Mouse (Mus musculus) midbrain, embryonic 13.5 days (tissue): ENCODE data around the gene Trmt11. TPM values are rescaled to one million over a fixed set of nuclear protein-coding genes. Genes with fewer than 3 reads are reported as not detected.

Experiments
- ATAC-seq: fragments of 200-750 bp; cut with Nextera tagmentation; 2 replicates; pipeline ENCODE4 v1.8.0; 2017; ENCODE audit warnings: mild to moderate bottlenecking, moderate TSS enrichment, moderate library complexity
- H3K27ac ChIP-seq: fragments of 300-500 bp; sonication (generic); 2 replicates; pipeline ENCODE4 v1.5.1; 2015; ENCODE audit warnings: inconsistent platforms, mild to moderate bottlenecking, moderate library complexity
- H3K27me3 ChIP-seq: fragments of 300-500 bp; sonication (generic); 2 replicates; pipeline ENCODE4 v1.6.1; 2015; ENCODE audit warnings: mild to moderate bottlenecking, inconsistent platforms
- H3K36me3 ChIP-seq: fragments of 300-500 bp; sonication (generic); 2 replicates; pipeline ENCODE4 v1.6.1; 2015; ENCODE audit warnings: mild to moderate bottlenecking, inconsistent platforms
- H3K4me1 ChIP-seq: fragments of 300-500 bp; sonication (generic); replicated peaks from 2 replicates; pipeline ENCODE4 v1.6.1; 2015; ENCODE audit warnings: inconsistent platforms
- H3K4me2 ChIP-seq: fragments of 300-500 bp; sonication (generic); replicated peaks from 2 replicates; pipeline ENCODE4 v1.6.1; 2015; ENCODE audit warnings: moderate library complexity, mild to moderate bottlenecking, inconsistent platforms
- H3K4me3 ChIP-seq: fragments of 300-500 bp; sonication (generic); replicated peaks from 2 replicates; pipeline ENCODE4 v1.5.1; 2015; ENCODE audit warnings: mild to moderate bottlenecking, inconsistent platforms
- H3K9ac ChIP-seq: fragments of 300-500 bp; sonication (generic); replicated peaks from 2 replicates; pipeline ENCODE4 v1.6.1; 2015; ENCODE audit warnings: mild to moderate bottlenecking, inconsistent platforms
- H3K9me3 ChIP-seq: fragments of 300-500 bp; sonication (generic); 2 replicates; pipeline ENCODE4 v1.6.1; 2016; ENCODE audit warnings: mild to moderate bottlenecking, inconsistent platforms
- WGBS: fragments of 180-500 bp; shearing (Covaris S2); methylation state at CpG from one replicate; pipeline ENCODE4 v1.1.7; 2015; 5-methylcytosine and 5-hydroxymethylcytosine counted together
- polyA plus RNA-seq: library from polyadenylated mRNA; unstranded; fragments of >200 nt; fragmentation: Nextera tagmentation; extraction: Ambion mirVana; gene quantifications from 2 replicates; pipeline ENCODE4 v1.2.1, GENCODE M21; 2015

The Trmt11 gene
- polyA plus RNA-seq, 1 experiment from 2014 or later: 24.0 TPM

DNA sequence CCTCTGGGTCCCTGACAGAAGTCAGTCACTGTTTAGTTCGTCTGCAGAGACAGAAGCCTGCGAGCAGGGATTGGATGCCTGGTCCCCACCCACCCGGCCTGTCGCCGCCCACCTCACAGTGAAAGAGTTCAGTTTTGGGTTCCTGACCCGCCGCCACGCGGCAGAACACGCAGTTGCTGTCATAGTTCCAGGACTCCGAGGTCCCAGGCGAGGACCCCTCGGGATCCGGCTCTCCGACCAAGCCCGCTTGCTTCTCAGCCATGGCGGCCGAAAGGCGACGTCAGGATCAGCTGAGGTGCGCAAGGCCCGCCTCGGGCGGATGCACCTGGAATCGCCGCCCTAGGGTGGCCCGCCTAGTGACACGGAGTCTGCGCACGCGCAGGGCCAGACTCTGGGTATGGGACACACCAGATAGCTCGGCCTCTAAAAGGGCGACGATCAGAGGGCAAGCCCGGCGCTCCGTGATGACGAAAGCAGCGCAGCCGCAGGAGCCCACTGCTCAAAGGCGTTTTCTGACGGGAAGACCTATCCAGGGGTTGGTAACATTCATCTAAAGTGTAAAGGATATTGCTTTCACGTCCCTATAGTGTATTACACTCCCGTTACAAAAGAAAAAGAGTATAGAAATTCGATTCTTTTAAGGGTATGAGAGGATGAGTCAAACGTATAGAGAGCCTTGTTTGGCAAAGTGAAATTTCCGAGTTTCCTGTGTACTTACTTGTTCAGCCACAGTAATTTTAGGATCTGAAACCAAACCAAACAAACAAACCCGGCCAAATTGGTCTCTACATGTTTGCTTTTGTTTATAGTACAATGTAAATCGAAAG lies 17.8 kb upstream of the Trmt11 start:
- no peaks in the 10 kb centered on the region for H3K36me3 ChIP-seq
- H3K4me1 ChIP-seq: peaks cover 11% of the 10 kb centered on the region
- peak overlapping the region; percentile 91 for H3K27ac ChIP-seq
- no peaks in the 10 kb centered on the region for H3K9me3 ChIP-seq
- H3K4me2 ChIP-seq: peak overlapping the region; percentile 73
- H3K27me3 ChIP-seq: no peaks in the 10 kb centered on the region
- H3K9ac ChIP-seq: peak overlapping the region; percentile 77
- WGBS: 1% methylated on average over 49 of the region's 49 CpGs
- peak overlapping the region; percentile 64 for H3K4me3 ChIP-seq
- peak; percentile 100 for ATAC-seq

DNA sequence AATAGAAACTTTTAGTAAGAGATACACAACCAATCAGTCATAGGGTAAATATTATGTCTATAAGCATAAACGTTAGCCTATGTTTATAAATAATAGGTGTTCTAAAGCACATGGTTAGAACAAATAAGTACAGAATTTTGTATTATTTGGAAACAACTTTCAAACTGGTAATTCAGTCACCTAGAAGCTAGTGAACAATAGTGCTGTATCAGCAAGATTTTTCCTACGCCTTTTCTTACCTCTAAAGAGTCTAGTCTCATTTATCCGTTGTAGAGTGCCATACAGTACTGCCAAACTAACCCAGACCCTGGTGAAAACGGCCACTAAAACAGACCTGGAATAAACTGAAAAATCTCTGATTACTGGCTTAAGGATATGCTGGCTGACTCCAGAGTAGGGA lies 12.5 kb upstream of the Trmt11 start:
- ATAC-seq: no peak
- H3K9me3 ChIP-seq: no peaks in the 10 kb centered on the region
- H3K27me3 ChIP-seq: no peaks in the 10 kb centered on the region
- peaks cover 9% of the 10 kb centered on the region for H3K36me3 ChIP-seq
- H3K4me3 ChIP-seq: no peak overlapping the region
- peaks cover 9% of the 10 kb centered on the region for H3K4me1 ChIP-seq
- no peak overlapping the region for H3K4me2 ChIP-seq
- H3K9ac ChIP-seq: no peak overlapping the region
- 89% methylated on average over 4 of the region's 4 CpGs for WGBS
- no peak overlapping the region for H3K27ac ChIP-seq

GRCm38 (mm10) chr10:30609614-30610013 lies 9.1 kb upstream of the Trmt11 start:
- Histone ChIP-seq H3K36me3 (peaks cover 15% of the 10 kb centered on the region), H3K27me3 (no peaks in the 10 kb centered on the region), H3K9me3 (no peaks in the 10 kb centered on the region), H3K27ac (no peak overlapping the region), H3K4me3 (no peak overlapping the region), H3K4me1 (no peaks in the 10 kb centered on the region), H3K9ac (no peak overlapping the region), H3K4me2 (no peak overlapping the region)
- no peak for ATAC-seq

- Histone ChIP-seq H3K36me3 (peaks cover 15% of the 10 kb centered on the region), H3K9me3 (no peaks in the 10 kb centered on the region)
Measured at GRCm38 (mm10) chr10:30608109-30608508, 7.6 kb upstream of the Trmt11 start.

DNA sequence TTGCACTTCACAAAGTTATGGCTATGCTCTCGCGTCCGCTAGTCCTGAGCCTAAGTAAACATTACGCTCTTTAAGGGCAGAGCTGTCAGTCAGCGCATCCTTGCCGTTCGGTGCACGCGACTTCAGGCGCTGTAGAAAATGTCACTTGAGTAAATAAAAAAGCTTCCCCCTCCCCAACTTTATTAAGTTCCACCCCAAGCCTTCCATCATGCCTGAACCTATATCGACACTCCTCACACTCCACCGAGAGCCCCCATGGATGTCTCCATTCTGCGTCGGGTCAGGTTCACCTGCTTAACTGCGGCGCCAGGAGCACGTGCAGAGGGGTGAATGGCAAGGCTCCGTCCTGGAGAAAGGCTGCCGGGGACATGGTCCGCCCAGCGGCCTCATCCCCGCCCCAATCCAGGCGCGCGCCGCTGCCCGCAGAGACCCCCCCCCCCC lies 435 bp downstream of the Trmt11 start:
- Histone ChIP-seq H3K27me3 (no peaks in the 10 kb centered on the region), H3K4me2 (peak overlapping the region; percentile 85), H3K4me1 (peaks cover 19% of the 10 kb centered on the region), H3K36me3 (peaks cover 19% of the 10 kb centered on the region), H3K9ac (peak overlapping the region; percentile 85), H3K27ac (peak overlapping the region; percentile 88), H3K4me3 (peak overlapping the region; percentile 84), H3K9me3 (no peaks in the 10 kb centered on the region)
- WGBS: under 1% methylated on average over 27 of the region's 27 CpGs
- peak; percentile 92; the same call in 1 of the 2 replicates for ATAC-seq

More at GRCm38 (mm10) chr10:30608109-30608508, 7.6 kb upstream of the Trmt11 start:
- Histone ChIP-seq H3K27ac (no peak overlapping the region), H3K4me2 (no peak overlapping the region), H3K4me1 (no peaks in the 10 kb centered on the region), H3K27me3 (no peaks in the 10 kb centered on the region), H3K4me3 (no peak overlapping the region), H3K9ac (no peak overlapping the region)
- ATAC-seq: no peak
- WGBS: 71% methylated on average over 2 of the region's 2 CpGs

DNA sequence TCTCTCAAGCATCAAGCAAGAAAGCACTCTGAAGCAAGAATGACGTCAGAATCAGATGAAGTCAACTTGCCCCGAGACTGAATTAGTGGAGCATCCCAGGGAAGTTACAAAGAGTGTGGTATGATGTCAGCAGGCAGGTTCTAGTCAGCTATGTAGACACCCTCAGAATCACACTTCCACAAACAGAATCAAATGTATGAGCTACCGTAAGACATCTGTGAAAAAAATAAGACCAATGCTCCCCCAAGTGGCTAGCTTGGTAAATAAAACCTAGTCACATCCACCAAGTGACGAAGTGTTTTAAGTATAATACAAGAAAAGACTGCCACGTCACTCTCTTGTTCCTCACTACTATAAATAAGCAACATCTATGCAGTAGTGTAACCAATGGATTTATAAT lies 13.5 kb downstream of the Trmt11 start:
- no peak for ATAC-seq
- H3K4me2 ChIP-seq: no peak overlapping the region
- no peaks in the 10 kb centered on the region for H3K27me3 ChIP-seq
- H3K9me3 ChIP-seq: no peaks in the 10 kb centered on the region
- WGBS: 65% methylated on average over 5 of the region's 5 CpGs
- no peaks in the 10 kb centered on the region for H3K4me1 ChIP-seq
- no peak overlapping the region for H3K9ac ChIP-seq
- H3K4me3 ChIP-seq: no peak overlapping the region
- no peak overlapping the region for H3K27ac ChIP-seq
- H3K36me3 ChIP-seq: peaks cover 36% of the 10 kb centered on the region

DNA sequence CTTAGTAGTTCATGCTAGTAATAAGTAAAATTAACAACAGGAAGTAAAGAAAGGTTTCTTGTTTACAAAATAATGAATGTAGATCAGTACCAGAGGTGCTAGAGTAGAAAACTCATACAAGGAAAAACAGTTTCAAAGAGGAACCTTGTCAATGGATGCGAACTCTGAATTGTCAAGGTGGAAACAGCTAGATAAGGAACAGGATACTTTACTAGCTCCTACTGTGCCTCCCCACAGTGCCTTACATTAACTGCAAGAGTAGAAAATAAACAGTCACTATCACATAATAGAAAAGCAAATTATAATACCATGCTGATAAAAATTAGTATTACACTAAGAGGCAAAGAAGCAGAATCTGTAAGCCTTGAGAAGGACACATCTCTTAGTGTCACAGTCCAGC lies 14.9 kb downstream of the Trmt11 start:
- H3K4me2 ChIP-seq: no peak overlapping the region
- H3K4me3 ChIP-seq: no peak overlapping the region
- no peak overlapping the region for H3K27ac ChIP-seq

DNA sequence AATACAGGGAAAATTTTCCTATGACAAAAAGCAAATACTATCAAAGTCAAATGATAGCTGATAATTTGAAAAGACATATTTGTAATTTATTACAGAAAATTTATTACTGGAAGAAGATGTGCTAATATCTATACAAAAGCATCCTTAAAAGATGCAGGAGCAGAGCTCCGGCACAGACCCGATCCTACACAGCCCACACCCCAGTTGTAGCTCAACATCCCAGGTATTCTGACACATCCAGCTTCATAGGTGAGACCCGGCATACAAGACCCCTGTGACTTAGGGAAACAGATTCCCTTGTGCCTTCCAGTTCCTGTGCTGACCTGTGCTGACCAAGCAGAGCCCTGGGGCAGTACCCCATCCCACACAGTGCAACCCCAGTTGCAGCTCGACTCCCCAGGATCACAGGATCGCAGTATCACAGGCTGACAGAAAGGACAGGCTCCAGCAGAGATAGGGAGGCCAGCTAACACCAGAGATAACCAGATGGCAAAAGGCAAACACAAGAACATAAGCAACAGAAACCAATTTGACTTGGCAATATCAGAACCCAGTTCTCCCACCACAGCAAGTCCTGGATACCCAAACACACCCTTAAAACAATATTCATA lies 22.8 kb downstream of the Trmt11 start:
- Histone ChIP-seq H3K27me3 (no peaks in the 10 kb centered on the region), H3K36me3 (peaks cover 16% of the 10 kb centered on the region), H3K9ac (no peak overlapping the region), H3K4me3 (no peak overlapping the region), H3K27ac (no peak overlapping the region), H3K4me1 (no peaks in the 10 kb centered on the region), H3K9me3 (no peaks in the 10 kb centered on the region), H3K4me2 (no peak overlapping the region)
- ATAC-seq: no peak
- 97% methylated on average over 5 of the region's 5 CpGs for WGBS

More for the DNA sequence above, 14.9 kb downstream of the Trmt11 start:
- no peak for ATAC-seq
- no peak overlapping the region for H3K9ac ChIP-seq
- no peaks in the 10 kb centered on the region for H3K27me3 ChIP-seq
- H3K4me1 ChIP-seq: no peaks in the 10 kb centered on the region
- H3K9me3 ChIP-seq: no peaks in the 10 kb centered on the region
- WGBS: 100% methylated on average over 1 of the region's 1 CpGs
- peaks cover 39% of the 10 kb centered on the region for H3K36me3 ChIP-seq

GRCm38 (mm10) chr10:30566364-30566763 lies 34.2 kb downstream of the Trmt11 start:
- H3K9me3 ChIP-seq: no peaks in the 10 kb centered on the region
- H3K9ac ChIP-seq: no peak overlapping the region
- H3K4me1 ChIP-seq: no peaks in the 10 kb centered on the region
- H3K4me3 ChIP-seq: no peak overlapping the region
- H3K27ac ChIP-seq: no peak overlapping the region
- no peak overlapping the region for H3K4me2 ChIP-seq
- no peaks in the 10 kb centered on the region for H3K27me3 ChIP-seq
- ATAC-seq: no peak
- H3K36me3 ChIP-seq: peaks cover 36% of the 10 kb centered on the region

GRCm38 (mm10) chr10:30564651-30565050 lies 35.9 kb downstream of the Trmt11 start:
- no peak overlapping the region for H3K27ac ChIP-seq
- no peaks in the 10 kb centered on the region for H3K9me3 ChIP-seq
- H3K4me1 ChIP-seq: no peaks in the 10 kb centered on the region
- no peak overlapping the region for H3K4me3 ChIP-seq
- H3K36me3 ChIP-seq: peaks cover 47% of the 10 kb centered on the region
- H3K4me2 ChIP-seq: no peak overlapping the region
- 93% methylated on average over 3 of the region's 3 CpGs for WGBS
- no peak overlapping the region for H3K9ac ChIP-seq
- ATAC-seq: no peak
- no peaks in the 10 kb centered on the region for H3K27me3 ChIP-seq

GRCm38 (mm10) chr10:30555686-30556578 lies 44.6 kb downstream of the Trmt11 start:
- H3K4me2 ChIP-seq: no peak overlapping the region
- ATAC-seq: no peak
- no peaks in the 10 kb centered on the region for H3K27me3 ChIP-seq
- H3K4me1 ChIP-seq: no peaks in the 10 kb centered on the region
- 93% methylated on average over 11 of the region's 11 CpGs for WGBS
- H3K4me3 ChIP-seq: no peak overlapping the region
- H3K36me3 ChIP-seq: peaks cover 47% of the 10 kb centered on the region
- H3K9me3 ChIP-seq: no peaks in the 10 kb centered on the region
- no peak overlapping the region for H3K9ac ChIP-seq
- H3K27ac ChIP-seq: no peak overlapping the region

GRCm38 (mm10) chr10:30552377-30552776 lies 48.2 kb downstream of the Trmt11 start:
- WGBS: 96% methylated on average over 1 of the region's 1 CpGs
- H3K4me1 ChIP-seq: no peaks in the 10 kb centered on the region

More at GRCm38 (mm10) chr10:30552377-30552776, 48.2 kb downstream of the Trmt11 start:
- Histone ChIP-seq H3K4me3 (no peak overlapping the region), H3K9me3 (no peaks in the 10 kb centered on the region), H3K9ac (no peak overlapping the region), H3K4me2 (no peak overlapping the region), H3K36me3 (peaks cover 37% of the 10 kb centered on the region), H3K27me3 (no peaks in the 10 kb centered on the region), H3K27ac (no peak overlapping the region)
- ATAC-seq: no peak
